Mouse (Mus musculus) megakaryocyte, embryonic 14.5 days (primary cell): Measurements from ENCODE around the gene Pex6.

Experiments used
- FLI1 ChIP-seq: IDR thresholded peaks from 2 replicates; pipeline ENCODE4 v1.6.1; 2012; ENCODE audit warnings: low read length, inconsistent platforms, mixed read lengths
- GATA1 ChIP-seq: IDR thresholded peaks from 3 replicates; pipeline ENCODE4 v1.6.1; 2012; ENCODE audit warnings: mixed read lengths, low read length, inconsistent platforms, borderline replicate concordance

DNA sequence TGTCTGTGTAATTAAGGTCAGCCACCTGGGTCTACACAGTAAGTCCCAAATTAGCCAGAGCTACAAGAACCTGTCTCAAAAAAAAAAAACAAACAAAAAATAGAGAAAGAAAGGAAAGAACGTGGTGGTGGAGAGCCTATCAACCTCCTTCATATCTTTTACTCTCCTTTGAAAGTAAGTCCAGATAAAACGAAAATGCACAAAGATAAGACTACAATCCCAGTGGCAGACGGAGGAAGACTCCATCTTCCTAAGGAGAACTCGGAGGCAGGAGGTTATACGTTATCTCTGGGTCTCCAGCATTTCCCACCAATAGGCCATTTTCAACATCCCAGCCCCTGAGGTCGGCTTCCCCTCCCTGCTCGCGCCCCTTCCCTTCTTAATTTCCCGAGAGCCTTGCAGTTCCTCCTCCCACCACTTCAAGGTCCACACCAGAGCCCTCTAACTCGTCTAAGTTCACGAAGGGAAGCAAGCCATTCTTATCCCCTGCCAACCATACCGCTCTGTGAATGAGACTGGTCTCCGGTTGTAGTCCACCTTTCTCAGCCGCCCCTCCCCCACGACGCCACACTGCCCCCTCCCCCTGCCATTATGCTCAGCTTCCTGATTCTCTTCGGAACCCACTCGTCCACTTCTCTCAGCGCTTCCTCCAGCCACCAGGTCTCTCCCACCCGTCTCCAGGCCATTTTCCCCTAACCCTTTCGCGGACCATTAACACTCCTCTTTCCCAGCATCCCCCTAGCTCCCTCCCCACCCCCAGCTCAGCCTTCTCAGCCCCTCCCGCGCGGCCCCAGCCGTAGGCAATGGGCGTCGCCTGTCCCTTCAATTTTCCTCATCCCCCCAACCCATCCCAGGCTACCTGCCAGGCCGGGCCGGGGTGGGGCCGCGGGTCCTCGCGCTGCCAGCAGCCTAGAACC is 31.2 kb upstream of the Pex6 start:
- TF ChIP-seq GATA1, result no peak
- TF ChIP-seq FLI1, result no peak
